Mouse (Mus musculus) intestine, embryonic 16.5 days (tissue): ENCODE measurements around the gene Gpr21. TPM values are rescaled to one million over a fixed set of nuclear protein-coding genes. Genes with fewer than 3 reads are reported as not detected.
"Not testable (repeated sequence)": the region's sequence is repeated elsewhere in the genome, so short reads cannot be mapped to it uniquely, and the experiment has no call there.

Experiments
- ATAC-seq: fragments of 200-750 bp; cut with Nextera tagmentation; 2 replicates; pipeline ENCODE4 v1.8.0; 2017; ENCODE audit warnings: moderate TSS enrichment, moderate library complexity
- H3K27ac ChIP-seq: fragments of 300-500 bp; sonication (generic); 2 replicates; pipeline ENCODE4 v1.5.1; 2014; ENCODE audit warnings: mild to moderate bottlenecking, low read length
- H3K27me3 ChIP-seq: fragments of 300-500 bp; sonication (generic); replicated peaks from 2 replicates; pipeline ENCODE4 v1.6.1; 2014; ENCODE audit warnings: low read length, control low read depth, mixed read lengths; ENCODE audit not compliant: control insufficient read depth, insufficient read depth
- H3K36me3 ChIP-seq: fragments of 300-500 bp; sonication (generic); 2 replicates; pipeline ENCODE4 v1.6.1; 2014; ENCODE audit warnings: low read length, control low read depth; ENCODE audit not compliant: control insufficient read depth, insufficient read depth
- H3K4me1 ChIP-seq: fragments of 300-500 bp; sonication (generic); 2 replicates; pipeline ENCODE4 v1.6.1; 2014; ENCODE audit warnings: low read length, control low read depth, mixed read lengths; ENCODE audit not compliant: control insufficient read depth, insufficient read depth
- H3K4me2 ChIP-seq: fragments of 300-500 bp; sonication (generic); 2 replicates; pipeline ENCODE4 v1.6.1; 2014; ENCODE audit warnings: low read depth, low read length, control low read depth
- H3K4me3 ChIP-seq: fragments of 300-500 bp; sonication (generic); 2 replicates; pipeline ENCODE4 v1.5.1; 2014; ENCODE audit warnings: mild to moderate bottlenecking, low read length
- H3K9ac ChIP-seq: fragments of 300-500 bp; sonication (generic); 2 replicates; pipeline ENCODE4 v1.6.1; 2014; ENCODE audit warnings: low read depth, low read length
- H3K9me3 ChIP-seq: fragments of 300-500 bp; sonication (generic); 2 replicates; pipeline ENCODE4 v1.6.1; 2016; ENCODE audit warnings: low read length, control low read depth; ENCODE audit not compliant: control insufficient read depth
- WGBS: fragments of 180-500 bp; shearing (Covaris S2); extraction: QIAGEN DNeasy Blood & Tissue Kit; methylation state at CpG from one replicate; pipeline ENCODE4 v1.1.7; 2014; 5-methylcytosine and 5-hydroxymethylcytosine counted together
- polyA plus RNA-seq: library from polyadenylated mRNA; unstranded; fragments of >200 nt; fragmentation: Nextera tagmentation; extraction: Ambion mirVana; gene quantifications from 2 replicates; pipeline ENCODE4 v1.2.1, GENCODE M21; 2015

Gpr21 gene
- 0.46 and 0.64 TPM in 2 replicates for polyA plus RNA-seq

DNA sequence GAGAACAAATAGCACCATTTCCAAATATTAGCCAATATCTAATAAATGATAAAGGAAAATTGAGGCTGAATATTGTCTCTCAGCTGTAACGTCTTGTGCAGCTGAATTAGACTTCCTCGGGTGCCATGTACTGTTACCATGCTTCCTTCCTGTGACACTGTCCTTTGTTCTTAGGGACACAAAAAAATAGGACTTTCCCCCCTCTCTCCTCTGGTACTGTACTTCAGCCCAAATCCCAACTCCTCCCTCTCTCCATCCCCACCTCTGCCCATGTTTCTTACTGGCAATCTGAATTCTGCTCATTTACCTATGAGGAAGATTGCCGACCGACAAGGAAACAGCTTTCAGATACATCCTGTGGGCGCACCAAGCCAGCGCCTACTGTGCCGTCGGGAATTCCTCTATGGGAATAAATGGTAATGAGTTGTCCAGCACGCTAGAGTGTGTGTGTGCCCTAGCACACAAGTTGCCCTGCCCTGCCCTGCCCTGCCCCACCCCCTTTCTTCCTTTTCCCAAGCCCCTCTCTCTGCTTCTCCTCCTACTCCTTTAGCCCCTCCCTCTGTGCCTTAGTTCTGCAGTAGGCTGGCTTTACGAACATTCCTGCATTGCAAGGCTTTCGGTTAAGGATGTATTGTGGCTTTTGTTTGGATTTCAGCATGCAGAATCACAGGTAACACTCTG is at the start of gene Gpr21:
Gene Gpr21 (plus strand): TSS at position 303 of the 681 bp plus-strand sequence.
- H3K27me3 ChIP-seq: no peaks in the 10 kb centered on the region
- H3K9me3 ChIP-seq: no peaks in the 10 kb centered on the region
- H3K27ac ChIP-seq: 0 out of 2 replicates have a peak within 1 kb of the TSS, but pooled peaks have one; percentile 8
- H3K4me3 ChIP-seq: no peak within 1 kb of the TSS
- no peaks in the 10 kb centered on the region for H3K36me3 ChIP-seq
- WGBS: 27% methylated on average over 11 of the region's 11 CpGs
- no peak within 1 kb of the TSS for H3K9ac ChIP-seq
- H3K4me2 ChIP-seq: peak within 1 kb of the TSS; percentile 9; the same call in 1 of the 2 replicates
- ATAC-seq: peak; percentile 55
- H3K4me1 ChIP-seq: peaks cover 3% of the 10 kb centered on the region; the same call in 1 of the 2 replicates

DNA sequence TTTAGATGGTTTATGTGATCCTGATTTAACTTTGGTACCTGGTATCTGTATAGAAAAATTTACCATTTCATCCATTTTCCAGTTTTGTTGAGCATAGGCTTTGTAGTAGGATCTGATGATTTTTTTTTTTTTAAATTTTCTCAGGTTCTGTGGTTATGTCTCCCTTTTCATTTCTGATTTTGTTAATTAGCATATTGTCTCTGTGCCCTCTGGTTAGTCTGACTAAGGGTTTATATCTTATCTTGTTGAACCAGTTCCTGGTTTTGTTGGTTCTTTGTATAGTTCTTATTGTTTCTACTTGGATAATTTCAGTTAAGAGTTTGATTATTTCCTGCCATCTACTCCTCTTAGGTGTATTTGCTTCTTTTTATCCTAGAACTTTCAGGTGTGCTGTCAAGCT is 36.6 kb upstream of the Gpr21 start:
- Histone ChIP-seq H3K4me2 (no peak overlapping the region), H3K27me3 (no peaks in the 10 kb centered on the region), H3K36me3 (peaks cover 4% of the 10 kb centered on the region; the same call in 1 of the 2 replicates), H3K9ac (no peak overlapping the region), H3K4me1 (no peaks in the 10 kb centered on the region), H3K4me3 (no peak overlapping the region), H3K9me3 (no peaks in the 10 kb centered on the region), H3K27ac (no peak overlapping the region)
- no peak for ATAC-seq

DNA sequence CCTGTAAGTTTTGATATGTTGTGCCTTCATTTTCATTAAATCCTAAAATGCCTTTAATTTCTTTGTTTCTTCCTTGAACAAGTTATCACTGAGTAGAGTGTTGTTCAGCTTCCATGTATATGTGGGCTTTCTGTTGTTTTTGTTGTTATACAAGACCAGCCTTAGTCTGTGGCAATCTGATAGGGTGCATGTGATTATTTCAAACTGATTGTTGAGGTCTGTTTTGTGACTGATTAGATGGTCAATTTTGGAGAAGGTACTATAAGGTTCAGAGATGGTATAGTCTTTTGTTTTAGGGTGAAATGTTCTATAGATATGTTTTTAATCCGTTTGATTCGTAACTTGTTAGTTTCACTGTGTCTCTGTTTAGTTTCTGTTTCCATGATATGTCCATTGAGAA is 36.1 kb upstream of the Gpr21 start:
- no peaks in the 10 kb centered on the region for H3K4me1 ChIP-seq
- no peak overlapping the region for H3K4me2 ChIP-seq
- no peak for ATAC-seq
- peaks cover 4% of the 10 kb centered on the region; the same call in 1 of the 2 replicates for H3K36me3 ChIP-seq
- H3K9ac ChIP-seq: no peak overlapping the region
- no peaks in the 10 kb centered on the region for H3K9me3 ChIP-seq
- H3K27ac ChIP-seq: no peak overlapping the region
- WGBS: 97% methylated on average over 2 of the region's 2 CpGs
- H3K4me3 ChIP-seq: no peak overlapping the region
- H3K27me3 ChIP-seq: no peaks in the 10 kb centered on the region

DNA sequence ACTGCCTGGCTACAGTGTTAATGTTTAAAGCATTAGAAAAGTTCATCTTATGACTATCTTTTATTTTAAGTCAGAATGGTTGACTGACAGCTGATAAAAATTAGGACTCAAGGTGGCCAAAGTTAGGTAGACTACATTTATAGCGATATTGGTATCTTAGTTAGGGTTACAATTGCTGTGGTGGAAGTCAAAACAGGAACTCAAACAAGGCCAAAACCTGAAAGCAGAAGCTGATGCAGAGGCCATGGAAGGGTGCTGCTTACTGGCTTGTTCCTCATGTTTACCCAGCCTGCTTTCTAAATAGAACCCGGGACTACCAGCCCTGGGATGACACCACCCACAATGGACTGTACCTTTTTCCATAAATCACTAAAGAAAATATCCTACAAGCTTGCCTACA is 32.0 kb upstream of the Gpr21 start:
- Histone ChIP-seq H3K9ac (no peak overlapping the region), H3K27ac (no peak overlapping the region), H3K27me3 (no peaks in the 10 kb centered on the region), H3K4me1 (no peaks in the 10 kb centered on the region), H3K4me3 (no peak overlapping the region), H3K9me3 (no peaks in the 10 kb centered on the region), H3K4me2 (no peak overlapping the region), H3K36me3 (no peaks in the 10 kb centered on the region)
- WGBS: 73% methylated on average over 2 of the region's 2 CpGs
- ATAC-seq: no peak

DNA sequence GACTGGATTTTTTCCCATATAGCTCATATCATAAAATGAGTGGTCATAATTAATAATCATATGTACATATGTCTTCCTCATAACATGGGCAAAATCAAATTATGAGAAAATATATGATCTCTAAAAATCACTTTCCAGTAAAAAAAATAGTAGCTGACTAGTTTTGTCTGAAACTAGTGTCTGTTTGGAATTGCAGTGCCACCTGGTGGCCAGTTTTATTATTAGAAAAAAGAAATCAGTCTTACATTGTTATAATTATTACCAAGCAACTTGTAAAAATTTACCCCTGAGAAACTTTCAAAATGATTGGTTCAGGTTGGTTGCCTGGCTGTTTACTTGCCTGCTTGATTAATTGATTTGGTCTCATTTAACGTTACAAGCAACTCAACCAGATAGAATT is 30.8 kb upstream of the Gpr21 start:
- no peak overlapping the region for H3K4me3 ChIP-seq
- no peaks in the 10 kb centered on the region for H3K27me3 ChIP-seq
- H3K4me1 ChIP-seq: no peaks in the 10 kb centered on the region
- 0 out of 2 replicates have a peak, but pooled peaks cover 2% of the 10 kb centered on the region for H3K36me3 ChIP-seq
- 91% methylated on average over 1 of the region's 1 CpGs for WGBS
- no peak for ATAC-seq
- no peak overlapping the region for H3K4me2 ChIP-seq
- no peaks in the 10 kb centered on the region for H3K9me3 ChIP-seq
- H3K9ac ChIP-seq: no peak overlapping the region
- no peak overlapping the region for H3K27ac ChIP-seq

DNA sequence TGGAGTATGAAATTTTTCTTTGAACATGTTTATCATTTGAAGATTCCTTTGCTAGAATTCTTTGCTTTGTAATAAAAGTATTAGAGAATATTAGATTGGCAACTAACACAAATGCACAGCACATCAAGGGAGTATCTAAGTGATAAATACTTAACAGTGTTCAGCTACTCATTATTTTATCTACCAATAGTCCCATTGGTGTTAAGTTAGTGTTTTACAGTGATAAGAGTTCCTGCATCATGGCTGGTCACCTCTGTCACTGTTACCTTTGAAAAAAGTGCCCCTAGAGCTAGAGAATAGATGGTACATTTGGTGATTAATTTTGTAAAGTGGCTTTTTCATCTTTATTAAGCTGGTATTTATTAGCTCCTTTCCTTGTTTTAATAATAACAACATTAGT is 29.7 kb upstream of the Gpr21 start:
- ATAC-seq: no peak
- Histone ChIP-seq H3K27ac (no peak overlapping the region), H3K9me3 (no peaks in the 10 kb centered on the region), H3K4me2 (no peak overlapping the region), H3K4me3 (no peak overlapping the region), H3K4me1 (no peaks in the 10 kb centered on the region), H3K27me3 (no peaks in the 10 kb centered on the region), H3K36me3 (0 out of 2 replicates have a peak, but pooled peaks cover 2% of the 10 kb centered on the region), H3K9ac (no peak overlapping the region)

DNA sequence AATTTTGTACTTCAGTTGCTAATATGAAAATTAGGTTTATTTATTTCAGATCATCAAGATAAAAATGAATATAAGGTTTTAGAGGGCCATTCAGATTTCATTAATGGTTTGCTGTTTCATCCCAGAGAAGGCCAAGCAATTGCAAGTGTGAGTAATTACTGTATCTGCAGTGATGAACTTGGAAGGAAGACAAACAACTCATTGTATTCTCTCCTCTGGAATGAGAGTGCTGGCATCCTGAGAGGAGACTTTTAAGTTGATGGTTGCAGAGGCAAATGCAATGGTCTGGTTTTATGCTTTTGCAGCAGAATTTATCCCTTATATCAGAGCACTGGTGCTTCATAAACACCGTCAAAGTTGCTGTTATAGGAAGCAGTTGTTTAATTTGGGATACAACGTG is 27.2 kb upstream of the Gpr21 start:
- no peak overlapping the region for H3K4me2 ChIP-seq
- no peak overlapping the region for H3K4me3 ChIP-seq
- H3K36me3 ChIP-seq: peaks cover 7% of the 10 kb centered on the region
- ATAC-seq: no peak
- 85% methylated on average over 2 of the region's 2 CpGs for WGBS
- no peaks in the 10 kb centered on the region for H3K27me3 ChIP-seq
- H3K27ac ChIP-seq: no peak overlapping the region
- H3K9ac ChIP-seq: no peak overlapping the region
- no peaks in the 10 kb centered on the region for H3K4me1 ChIP-seq
- no peaks in the 10 kb centered on the region for H3K9me3 ChIP-seq

DNA sequence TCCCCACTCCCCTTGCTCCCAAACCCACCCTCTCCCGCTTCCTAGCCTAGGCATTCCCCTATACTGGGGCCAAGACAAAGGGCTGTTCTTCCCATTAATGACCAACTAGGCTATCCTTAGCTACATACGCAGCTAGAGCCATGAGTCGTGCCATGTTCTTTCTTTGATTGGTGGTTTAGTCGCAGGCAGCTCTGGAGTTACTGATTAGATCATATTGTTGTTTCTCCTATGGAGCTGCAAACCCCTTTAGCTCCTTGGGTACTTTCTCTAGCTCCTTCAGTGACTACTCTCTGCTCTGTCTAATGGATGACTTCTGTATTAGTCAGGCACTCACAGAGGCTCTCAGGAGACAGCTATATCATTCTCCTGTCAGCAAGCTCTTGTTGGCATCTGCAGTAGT is 18.8 kb upstream of the Gpr21 start:
- H3K36me3 ChIP-seq: 0 out of 2 replicates have a peak, but pooled peaks cover 3% of the 10 kb centered on the region
- ATAC-seq: no peak
- no peak overlapping the region for H3K27ac ChIP-seq
- H3K27me3 ChIP-seq: no peaks in the 10 kb centered on the region
- H3K4me1 ChIP-seq: no peaks in the 10 kb centered on the region
- H3K4me3 ChIP-seq: no peak overlapping the region
- WGBS: 96% methylated on average over 4 of the region's 4 CpGs
- no peak overlapping the region for H3K4me2 ChIP-seq
- H3K9ac ChIP-seq: no peak overlapping the region
- no peaks in the 10 kb centered on the region for H3K9me3 ChIP-seq

DNA sequence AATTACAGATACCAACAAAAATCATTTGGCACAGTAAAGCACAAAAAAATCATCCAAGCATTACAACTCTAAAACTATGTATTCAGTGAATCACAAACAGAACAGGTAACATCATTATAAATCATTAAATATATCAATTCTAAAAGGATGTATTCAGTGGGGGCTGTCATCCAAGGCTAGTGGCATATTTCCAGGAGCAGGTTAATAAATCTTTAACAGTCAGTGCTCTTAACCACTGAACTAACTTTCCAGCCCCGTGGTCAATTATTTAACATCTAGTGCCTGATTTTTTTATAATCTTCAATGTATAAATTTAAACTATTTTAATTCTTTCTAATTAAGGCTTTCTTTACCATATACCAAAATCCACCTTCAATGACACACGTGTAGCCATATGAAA is 10.3 kb upstream of the Gpr21 start:
- 93% methylated on average over 2 of the region's 2 CpGs for WGBS
- H3K4me1 ChIP-seq, ATAC-seq: not testable (repeated sequence)

More for the DNA sequence above, 10.3 kb upstream of the Gpr21 start:
- H3K27ac ChIP-seq, H3K9ac ChIP-seq, H3K4me3 ChIP-seq, H3K36me3 ChIP-seq, H3K9me3 ChIP-seq, H3K4me2 ChIP-seq, H3K27me3 ChIP-seq: not testable (repeated sequence)
